Mouse (Mus musculus) adrenal gland, adult 2 months (tissue): Measurements from ENCODE around the gene Cd3g. TPM values are rescaled to one million over a fixed set of nuclear protein-coding genes. Genes with fewer than 3 reads are reported as not detected.

Experiments
- DNase-seq: peaks from one replicate; pipeline ENCODE4 v3.0.0; 2021
- polyA plus RNA-seq: library from polyadenylated mRNA; depleted of rRNA; stranded (reverse); fragments of >200 nt; gene quantifications from 2 replicates; pipeline ENCODE4 v1.2.3, GENCODE M21; 2012; rRNA removed
- total RNA-seq, 2 experiments: library from RNA; stranded (reverse); gene quantifications; 2 replicates each; pipeline ENCODE4 v1.2.3; 2021

Gene Cd3g
- total and polyA plus RNA-seq, 3 experiments, result 1.0 TPM; not detected in 2

- no peak for DNase-seq
Observed at GRCm38 (mm10) chr9:44919606-44920005, 60.6 kb downstream of the Cd3g start.

Other genes with a start within 250 kb of the Cd3g start
- 10 to 100 TPM; 24.9 to 54.1 TPM for gene Phldb1, start 245.2 kb downstream of the Cd3g start, total RNA-seq
- 59.7 and 90.9 TPM in 2 replicates for gene Phldb1, start 245.2 kb downstream of the Cd3g start, polyA plus RNA-seq
- 100 to 1,000 TPM; 145 to 172 TPM for gene Arcn1, start 212.6 kb downstream of the Cd3g start, total RNA-seq
- gene Arcn1, start 212.6 kb downstream of the Cd3g start, polyA plus RNA-seq, result 17.1 and 23.2 TPM in 2 replicates
- gene Ift46, start 212.5 kb downstream of the Cd3g start, total RNA-seq, result 100 to 1,000 TPM in 1 of 2 experiments, 10 to 100 TPM in 1; 73.0 to 102 TPM
- 20.7 and 22.2 TPM in 2 replicates for gene Ift46, start 212.5 kb downstream of the Cd3g start, polyA plus RNA-seq
- gene Tmem25, start 181.1 kb downstream of the Cd3g start, total RNA-seq, result 1 to 10 TPM; 3.1 to 9.8 TPM
- gene Tmem25, start 181.1 kb downstream of the Cd3g start, polyA plus RNA-seq, result 15.7 and 22.1 TPM in 2 replicates
- 1 to 10 TPM; 1.6 to 4.1 TPM for gene Ttc36, start 177.4 kb downstream of the Cd3g start, total RNA-seq
- gene Ttc36, start 177.4 kb downstream of the Cd3g start, polyA plus RNA-seq, result 16.6 and 21.5 TPM in 2 replicates
- gene Kmt2a, start 99.1 kb downstream of the Cd3g start, total RNA-seq, result 10 to 100 TPM; 20.0 to 38.4 TPM
- gene Kmt2a, start 99.1 kb downstream of the Cd3g start, polyA plus RNA-seq, result 12.9 and 19.4 TPM in 2 replicates
- gene Atp5l, start 59.7 kb downstream of the Cd3g start, total RNA-seq, result 100 to 1,000 TPM; 557 to 696 TPM
- 184 and 248 TPM in 2 replicates for gene Atp5l, start 59.7 kb downstream of the Cd3g start, polyA plus RNA-seq
- 100 to 1,000 TPM in 1 of 2 experiments, 10 to 100 TPM in 1; 90.8 to 121 TPM for gene Ube4a, start 14.8 kb downstream of the Cd3g start, total RNA-seq
- gene Ube4a, start 14.8 kb downstream of the Cd3g start, polyA plus RNA-seq, result 4.1 and 6.4 TPM in 2 replicates
- gene Cd3d, start 1.4 kb upstream of the Cd3g start, total RNA-seq, result under 1 TPM in 1 of 2 experiments, not detected in 1; 0.90 TPM
- 0.06 TPM in 1 of 2 replicates, not detected in the other for gene Cd3d, start 1.4 kb upstream of the Cd3g start, polyA plus RNA-seq
- gene Cd3e, start 29.2 kb upstream of the Cd3g start, total RNA-seq, result 1 to 10 TPM in 1 of 2 experiments, under 1 TPM in 1; 0.55 to 1.5 TPM
- gene Cd3e, start 29.2 kb upstream of the Cd3g start, polyA plus RNA-seq, result 0.34 and 0.42 TPM in 2 replicates
- 10 to 100 TPM in 1 of 2 experiments, 1 to 10 TPM in 1; 9.2 to 12.5 TPM for gene Mpzl2, start 59.4 kb upstream of the Cd3g start, total RNA-seq
- 3.7 and 4.9 TPM in 2 replicates for gene Mpzl2, start 59.4 kb upstream of the Cd3g start, polyA plus RNA-seq
- 10 to 100 TPM in 1 of 2 experiments, 1 to 10 TPM in 1; 6.2 to 13.3 TPM for gene Mpzl3, start 74.8 kb upstream of the Cd3g start, total RNA-seq
- gene Mpzl3, start 74.8 kb upstream of the Cd3g start, polyA plus RNA-seq, result 0.99 and 1.3 TPM in 2 replicates
- 1 to 10 TPM; 1.0 to 2.9 TPM for gene Jaml, start 98.8 kb upstream of the Cd3g start, total RNA-seq
- 0.06 and 0.08 TPM in 2 replicates for gene Jaml, start 98.8 kb upstream of the Cd3g start, polyA plus RNA-seq
- gene Scn2b, start 137.4 kb upstream of the Cd3g start, total RNA-seq, result 10 to 100 TPM; 10.4 to 13.5 TPM
- 2.0 and 2.2 TPM in 2 replicates for gene Scn2b, start 137.4 kb upstream of the Cd3g start, polyA plus RNA-seq
- gene Scn4b, start 158.0 kb upstream of the Cd3g start, total RNA-seq, result 1 to 10 TPM in 1 of 2 experiments, under 1 TPM in 1; 0.46 to 1.0 TPM
- gene Scn4b, start 158.0 kb upstream of the Cd3g start, polyA plus RNA-seq, result 0.18 and 0.51 TPM in 2 replicates
- 1 to 10 TPM in 1 of 2 experiments, not detected in 1; 1.1 TPM for gene BC049352, start 201.6 kb upstream of the Cd3g start, total RNA-seq
- gene BC049352, start 201.6 kb upstream of the Cd3g start, polyA plus RNA-seq, result 0.16 and 0.23 TPM in 2 replicates
- gene Tmprss4, start 223.7 kb upstream of the Cd3g start, total RNA-seq, result not detected
- gene Tmprss4, start 223.7 kb upstream of the Cd3g start, polyA plus RNA-seq, result not detected in 2 replicates